Mouse (Mus musculus): ENCODE data around the gene Dlg2. TPM values are rescaled to one million over a fixed set of nuclear protein-coding genes. Genes with fewer than 3 reads are reported as not detected.

The Dlg2 gene
- polyA plus RNA-seq, 1 experiment, result 4.1 TPM

- no peak for TF ChIP-seq GATA1 (IDR thresholded peaks at IDR 0.05; ENCODE audit: borderline replicate concordance, low read length)
- no peak for TF ChIP-seq FLI1 (IDR thresholded peaks at IDR 0.05; ENCODE audit: low read length)
- no peak overlapping the region for H3K4me3 ChIP-seq (replicated peaks)
- no peaks in the 10 kb centered on the region for H3K36me3 ChIP-seq (replicated peaks; ENCODE audit: low read length)
- H3K9me3 ChIP-seq, result peaks cover 3% of the 10 kb centered on the region
- H3K27me3 ChIP-seq (replicated peaks), result no peaks in the 10 kb centered on the region
- no peaks in the 10 kb centered on the region for H3K4me1 ChIP-seq
Observed at GRCm38 (mm10) chr7:92087429-92087828, 1611.0 kb downstream of the Dlg2 start.

GRCm38 (mm10) chr7:92093860-92094259 is 1617.4 kb downstream of the Dlg2 start:
- H3K9me3 ChIP-seq, result no peaks in the 10 kb centered on the region
- no peaks in the 10 kb centered on the region for H3K4me1 ChIP-seq

GRCm38 (mm10) chr7:92095198-92095597 is 1618.7 kb downstream of the Dlg2 start:
- Histone ChIP-seq H3K4me1 (no peaks in the 10 kb centered on the region), H3K9me3 (no peaks in the 10 kb centered on the region), H3K27me3 (replicated peaks) (no peaks in the 10 kb centered on the region), H3K36me3 (replicated peaks; ENCODE audit: low read length) (no peaks in the 10 kb centered on the region), H3K4me3 (replicated peaks) (no peak overlapping the region)
- TF ChIP-seq GATA1 (IDR thresholded peaks at IDR 0.05; ENCODE audit: borderline replicate concordance, low read length) (no peak), FLI1 (IDR thresholded peaks at IDR 0.05; ENCODE audit: low read length) (no peak)

More at GRCm38 (mm10) chr7:92093860-92094259, 1617.4 kb downstream of the Dlg2 start:
- TF ChIP-seq FLI1 (IDR thresholded peaks at IDR 0.05; ENCODE audit: low read length) (no peak), GATA1 (IDR thresholded peaks at IDR 0.05; ENCODE audit: borderline replicate concordance, low read length) (no peak)
- H3K36me3 ChIP-seq (replicated peaks; ENCODE audit: low read length), result no peaks in the 10 kb centered on the region
- H3K27me3 ChIP-seq (replicated peaks), result no peaks in the 10 kb centered on the region
- H3K4me3 ChIP-seq (replicated peaks), result peak overlapping the region; percentile 42

DNA sequence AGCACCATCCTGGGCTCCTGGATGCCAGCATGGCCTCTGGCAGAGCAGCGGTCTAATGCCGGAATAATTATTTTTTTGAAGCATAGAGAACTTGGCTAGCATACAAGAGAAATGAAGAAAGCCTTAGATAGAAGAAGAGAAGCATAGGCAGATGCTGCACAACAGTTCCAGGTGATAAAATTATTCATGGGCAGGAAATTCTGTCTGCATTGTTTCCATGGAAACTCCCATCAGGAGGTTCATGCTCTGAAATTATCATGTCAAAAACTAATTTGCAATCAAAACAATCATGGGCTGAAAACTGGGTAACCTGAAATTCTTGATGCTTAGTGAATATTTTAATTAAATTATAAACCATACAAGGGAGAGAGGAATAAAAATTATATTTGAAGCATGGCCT is 1624.4 kb downstream of the Dlg2 start:
- no peak overlapping the region for H3K4me3 ChIP-seq (replicated peaks)

GRCm38 (mm10) chr7:92102892-92103543 is 1626.5 kb downstream of the Dlg2 start:
- peaks cover 4% of the 10 kb centered on the region for H3K4me1 ChIP-seq
- no peaks in the 10 kb centered on the region for H3K9me3 ChIP-seq
- no peak overlapping the region for H3K4me3 ChIP-seq (replicated peaks)
- H3K27me3 ChIP-seq (replicated peaks), result no peaks in the 10 kb centered on the region
- H3K36me3 ChIP-seq (replicated peaks; ENCODE audit: low read length), result no peaks in the 10 kb centered on the region
- TF ChIP-seq GATA1 (IDR thresholded peaks at IDR 0.05; ENCODE audit: borderline replicate concordance, low read length) (no peak), FLI1 (IDR thresholded peaks at IDR 0.05; ENCODE audit: low read length) (no peak)

More for the DNA sequence above, 1624.4 kb downstream of the Dlg2 start:
- peaks cover 4% of the 10 kb centered on the region for H3K4me1 ChIP-seq
- no peaks in the 10 kb centered on the region for H3K9me3 ChIP-seq
- no peak for TF ChIP-seq FLI1 (IDR thresholded peaks at IDR 0.05; ENCODE audit: low read length)
- no peak for TF ChIP-seq GATA1 (IDR thresholded peaks at IDR 0.05; ENCODE audit: borderline replicate concordance, low read length)
- no peaks in the 10 kb centered on the region for H3K27me3 ChIP-seq (replicated peaks)
- H3K36me3 ChIP-seq (replicated peaks; ENCODE audit: low read length), result no peaks in the 10 kb centered on the region

DNA sequence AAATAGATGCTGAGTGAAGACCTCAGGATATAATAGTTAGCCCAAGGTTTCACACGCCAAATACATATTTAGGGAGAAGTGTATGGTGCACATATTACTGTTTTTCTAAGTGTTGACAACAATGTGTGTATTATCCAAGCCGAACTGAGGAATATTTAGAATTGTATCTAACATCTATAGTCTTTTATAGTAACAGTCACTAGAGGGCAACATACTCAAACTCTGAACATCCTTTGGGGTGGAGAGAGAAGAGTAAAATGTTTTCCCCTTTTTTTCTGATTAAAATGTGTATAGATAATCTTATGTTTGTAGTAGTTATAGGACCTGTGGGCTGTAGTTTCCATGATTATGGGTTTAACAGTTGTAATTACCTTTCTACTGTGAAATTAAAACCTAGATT is 1629.0 kb downstream of the Dlg2 start:
- Histone ChIP-seq H3K4me3 (replicated peaks) (no peak overlapping the region), H3K27me3 (replicated peaks) (no peaks in the 10 kb centered on the region), H3K36me3 (replicated peaks; ENCODE audit: low read length) (no peaks in the 10 kb centered on the region), H3K9me3 (no peaks in the 10 kb centered on the region), H3K4me1 (peaks cover 4% of the 10 kb centered on the region)
- no peak for TF ChIP-seq FLI1 (IDR thresholded peaks at IDR 0.05; ENCODE audit: low read length)
- no peak for TF ChIP-seq GATA1 (IDR thresholded peaks at IDR 0.05; ENCODE audit: borderline replicate concordance, low read length)

DNA sequence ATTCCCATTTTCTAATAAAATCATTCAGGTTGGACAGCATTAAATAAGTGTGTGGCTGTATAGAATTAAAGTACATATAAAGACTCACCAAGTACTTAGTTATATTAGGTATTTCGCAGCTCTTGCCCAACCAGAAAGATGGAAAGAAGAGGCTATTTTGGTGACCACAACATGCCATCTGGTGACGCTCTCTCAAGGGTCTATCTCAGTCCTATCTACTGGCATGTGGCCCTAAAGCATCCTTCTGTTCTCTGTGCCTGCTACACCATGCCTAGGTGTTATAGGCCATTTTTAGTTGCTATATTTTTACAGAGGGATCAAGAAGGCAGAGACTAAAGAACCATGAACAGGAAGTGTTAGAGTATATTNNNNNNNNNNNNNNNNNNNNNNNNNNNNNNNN is 1629.5 kb downstream of the Dlg2 start:
- H3K36me3 ChIP-seq (replicated peaks; ENCODE audit: low read length), result no peaks in the 10 kb centered on the region
- H3K4me3 ChIP-seq (replicated peaks), result no peak overlapping the region
- H3K27me3 ChIP-seq (replicated peaks), result no peaks in the 10 kb centered on the region
- TF ChIP-seq GATA1 (IDR thresholded peaks at IDR 0.05; ENCODE audit: borderline replicate concordance, low read length) (no peak), FLI1 (IDR thresholded peaks at IDR 0.05; ENCODE audit: low read length) (no peak)
- H3K9me3 ChIP-seq, result no peaks in the 10 kb centered on the region
- peaks cover 4% of the 10 kb centered on the region for H3K4me1 ChIP-seq

- Histone ChIP-seq H3K9me3 (no peaks in the 10 kb centered on the region), H3K4me1 (no peaks in the 10 kb centered on the region), H3K4me3 (replicated peaks) (no peak overlapping the region), H3K36me3 (replicated peaks; ENCODE audit: low read length) (no peaks in the 10 kb centered on the region), H3K27me3 (replicated peaks) (no peaks in the 10 kb centered on the region)
- TF ChIP-seq GATA1 (IDR thresholded peaks at IDR 0.05; ENCODE audit: borderline replicate concordance, low read length) (no peak), FLI1 (IDR thresholded peaks at IDR 0.05; ENCODE audit: low read length) (no peak)
Observed at GRCm38 (mm10) chr7:92113065-92113464, 1636.6 kb downstream of the Dlg2 start.

DNA sequence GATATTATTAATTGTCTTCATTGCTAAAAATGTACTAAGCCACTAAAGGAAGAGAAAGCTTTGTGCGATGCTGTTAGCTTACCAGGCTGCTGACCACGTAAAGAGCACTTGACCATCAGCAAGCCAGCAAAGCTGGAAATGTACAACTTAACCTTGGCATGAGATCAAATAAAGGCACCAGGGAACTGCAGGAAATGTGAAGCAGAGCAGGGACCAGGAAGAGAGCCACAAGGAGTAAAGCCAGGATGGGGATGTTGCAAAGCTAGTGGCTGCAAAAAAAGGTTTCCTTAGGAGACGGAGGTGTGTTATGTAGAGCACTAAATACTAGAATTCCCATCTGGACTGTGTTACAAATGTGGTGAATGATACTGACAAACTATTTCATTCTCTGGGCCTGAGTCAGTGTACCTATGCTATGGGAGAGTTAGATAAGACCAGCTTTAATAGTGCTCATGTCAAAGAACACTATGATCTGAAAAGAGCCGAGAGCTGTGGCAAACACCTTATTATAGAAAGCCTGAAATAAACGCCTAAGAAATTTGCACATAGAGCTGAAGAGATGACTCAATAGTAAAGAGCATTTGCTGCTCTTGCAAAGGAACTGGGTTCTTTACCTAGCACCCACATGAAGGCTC is 1638.9 kb downstream of the Dlg2 start:
- Histone ChIP-seq H3K27me3 (replicated peaks) (no peaks in the 10 kb centered on the region), H3K36me3 (replicated peaks; ENCODE audit: low read length) (no peaks in the 10 kb centered on the region), H3K4me1 (no peaks in the 10 kb centered on the region), H3K9me3 (no peaks in the 10 kb centered on the region), H3K4me3 (replicated peaks) (no peak overlapping the region)
- TF ChIP-seq FLI1 (IDR thresholded peaks at IDR 0.05; ENCODE audit: low read length), result no peak
- no peak for TF ChIP-seq GATA1 (IDR thresholded peaks at IDR 0.05; ENCODE audit: borderline replicate concordance, low read length)

GRCm38 (mm10) chr7:92123276-92123675 is 1646.8 kb downstream of the Dlg2 start:
- no peaks in the 10 kb centered on the region for H3K9me3 ChIP-seq
- no peaks in the 10 kb centered on the region for H3K4me1 ChIP-seq
- H3K27me3 ChIP-seq (replicated peaks), result no peaks in the 10 kb centered on the region
- TF ChIP-seq GATA1 (IDR thresholded peaks at IDR 0.05; ENCODE audit: borderline replicate concordance, low read length), result no peak
- TF ChIP-seq FLI1 (IDR thresholded peaks at IDR 0.05; ENCODE audit: low read length), result no peak
- no peaks in the 10 kb centered on the region for H3K36me3 ChIP-seq (replicated peaks; ENCODE audit: low read length)
- H3K4me3 ChIP-seq (replicated peaks), result no peak overlapping the region
